Mouse (Mus musculus) yolk sac, embryonic 10.5 days (tissue): ENCODE results near the gene Arhgap40.

ENCODE experiments used
- DNase-seq: peaks from one replicate; pipeline ENCODE4 v3.0.0-alpha.2; 2017; ENCODE audit warnings: low spot score

The Arhgap40 gene

DNA sequence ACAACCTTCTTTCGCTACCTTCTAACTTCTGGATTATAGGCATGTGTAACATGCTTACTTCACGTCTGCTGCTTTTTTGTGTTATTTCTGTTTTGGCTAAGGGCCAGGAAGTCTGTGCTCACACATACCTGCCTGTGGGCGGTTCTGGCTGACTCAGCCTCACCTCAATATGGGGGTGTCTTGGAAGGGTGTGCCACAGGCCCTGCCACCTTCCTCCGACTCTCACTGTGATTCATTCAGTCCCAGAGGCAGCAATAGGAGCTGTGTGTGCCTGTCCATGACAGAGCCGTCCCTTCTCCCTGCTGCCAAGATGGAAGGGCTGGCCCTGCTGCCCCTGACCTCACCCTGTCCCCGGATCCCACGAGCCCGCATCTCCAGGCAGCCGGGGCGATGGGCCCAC, at the start of gene Arhgap40:
Gene Arhgap40 (plus strand): TSS at position 269 of the 400 bp plus-strand sequence.
- no peak for DNase-seq

DNA sequence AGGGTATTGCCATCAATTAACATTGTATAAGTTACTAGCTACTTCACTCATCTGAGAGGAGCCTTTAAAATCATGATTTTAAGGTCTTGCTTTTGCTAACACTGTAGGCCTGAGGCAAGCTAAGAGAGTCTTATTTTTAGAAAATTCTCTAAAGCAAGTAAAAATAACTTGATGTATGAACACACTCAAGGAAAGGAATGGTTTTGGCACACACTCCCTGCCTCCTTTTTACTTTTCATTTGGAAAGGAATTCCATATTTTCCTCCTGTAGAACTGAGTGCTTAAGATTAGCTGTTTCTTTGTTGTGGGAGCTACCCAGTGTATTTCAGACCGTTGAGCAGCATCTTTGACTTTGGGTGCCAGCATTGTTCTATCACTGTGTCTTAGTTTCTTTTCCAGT, 38.4 kb upstream of the Arhgap40 start:
- DNase-seq: no peak

DNA sequence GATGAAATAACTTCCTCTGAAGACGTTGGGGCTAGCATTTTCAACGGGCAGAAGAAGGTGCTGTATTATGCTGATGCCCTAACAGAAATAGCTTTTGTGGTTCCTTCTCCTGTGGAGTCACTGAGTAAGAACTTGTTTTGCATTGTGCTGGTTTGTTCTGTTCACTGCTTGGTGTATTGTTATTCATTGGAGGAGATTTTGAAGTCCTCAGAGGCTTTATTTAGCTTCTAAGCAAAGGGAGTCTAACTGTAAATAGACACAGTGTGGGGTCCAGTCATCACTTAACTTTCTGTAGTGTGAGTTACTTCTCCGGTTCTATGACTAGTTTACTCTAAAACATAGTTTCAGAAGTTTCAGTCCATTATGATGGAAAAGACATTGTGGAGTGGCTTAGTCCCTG, 35.0 kb upstream of the Arhgap40 start:
- no peak for DNase-seq

DNA sequence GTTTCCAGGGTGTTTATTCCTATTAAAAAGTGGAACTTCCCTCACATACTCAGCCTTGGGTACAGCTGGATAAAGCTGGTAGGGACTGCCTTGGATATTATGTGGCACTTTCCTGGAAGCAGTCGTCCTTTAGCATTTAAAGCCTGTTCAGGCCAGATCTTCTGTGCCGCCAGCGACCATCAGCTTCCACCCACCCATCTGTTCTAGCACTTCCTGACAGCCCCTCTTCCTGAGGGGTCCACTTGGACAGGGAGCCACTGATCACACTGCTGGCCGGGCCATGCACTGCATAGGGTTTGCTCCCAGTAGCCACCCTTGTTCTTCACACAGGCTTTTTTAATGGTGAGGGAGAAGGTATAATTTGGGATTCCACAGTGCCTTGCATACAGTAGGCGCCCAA, 14.1 kb upstream of the Arhgap40 start:
- no peak for DNase-seq

GRCm38 (mm10) chr2:158501836-158502812, 10.5 kb upstream of the Arhgap40 start, which contains the start of gene Adig:
TSS of gene Adig (plus strand) at chr2:158502612.
- no peak for DNase-seq

GRCm38 (mm10) chr2:158503226-158503625, 9.4 kb upstream of the Arhgap40 start:
- DNase-seq: no peak

GRCm38 (mm10) chr2:158503671-158504070, 8.9 kb upstream of the Arhgap40 start:
- DNase-seq: no peak

DNA sequence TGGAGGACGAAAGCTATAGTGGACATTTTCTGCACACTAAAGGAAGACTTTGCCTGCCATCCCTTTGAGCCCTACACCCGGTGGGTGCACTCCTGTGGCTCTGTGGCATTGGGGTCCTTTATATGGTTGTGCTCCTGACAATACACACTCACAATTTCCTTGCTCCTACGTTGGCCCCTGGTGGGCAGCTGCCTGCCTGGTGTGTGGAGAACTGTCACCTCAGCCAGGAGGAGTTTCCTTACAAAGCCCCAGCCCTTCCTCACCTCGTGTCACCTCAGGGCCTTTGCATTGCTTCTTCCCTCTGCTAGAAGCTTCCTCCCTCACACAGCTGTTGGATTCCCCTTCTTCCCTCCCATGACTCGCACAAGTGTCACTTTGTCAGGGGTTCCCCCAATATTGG, 6.1 kb upstream of the Arhgap40 start:
- DNase-seq: no peak

- no peak for DNase-seq
Observed at GRCm38 (mm10) chr2:158507046-158507445, 5.5 kb upstream of the Arhgap40 start.

GRCm38 (mm10) chr2:158510665-158511064, 1.9 kb upstream of the Arhgap40 start:
- no peak for DNase-seq

- no peak for DNase-seq
Observed at GRCm38 (mm10) chr2:158513821-158514336, 1.3 kb downstream of the Arhgap40 start.

GRCm38 (mm10) chr2:158518583-158518982, 6.0 kb downstream of the Arhgap40 start:
- no peak for DNase-seq

DNA sequence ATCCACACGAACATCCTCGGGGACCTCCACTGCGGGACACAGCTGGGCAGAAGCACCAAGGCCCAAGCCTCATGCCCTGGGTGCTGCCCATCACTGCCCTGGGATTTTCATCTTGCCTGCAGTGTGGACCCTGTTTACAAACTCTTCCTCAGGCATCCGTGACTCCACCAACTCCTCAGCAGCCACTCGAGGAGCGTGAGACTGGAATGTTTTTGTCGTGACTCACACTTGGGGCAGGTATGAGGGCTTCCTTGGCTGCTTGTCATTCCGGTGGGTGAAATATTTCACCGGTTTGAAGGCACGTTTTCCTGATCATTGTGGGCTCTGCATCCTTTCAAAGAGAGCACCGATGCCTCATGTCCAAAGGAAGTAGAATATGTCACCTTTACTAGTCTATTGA, 6.5 kb downstream of the Arhgap40 start:
- no peak for DNase-seq

DNA sequence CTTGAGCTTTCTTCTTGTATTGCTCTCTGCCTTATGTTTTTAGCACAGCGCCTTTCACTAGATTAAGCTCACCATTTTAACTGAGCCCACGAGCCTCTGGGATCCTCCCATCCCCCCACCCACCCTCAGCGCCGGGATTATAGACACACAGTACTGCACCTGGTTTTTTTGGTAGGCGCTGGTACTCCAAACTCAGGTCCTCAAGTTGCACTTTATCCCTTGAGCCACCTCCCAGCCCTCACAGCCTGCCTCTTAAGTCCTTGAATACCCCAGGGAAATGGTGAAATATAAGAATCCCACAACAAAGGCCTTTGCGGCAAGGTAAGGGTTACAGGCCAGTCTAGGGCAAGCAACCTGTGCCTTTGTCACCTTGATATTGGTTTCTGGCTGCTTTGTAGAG, 7.2 kb downstream of the Arhgap40 start:
- DNase-seq: no peak

DNA sequence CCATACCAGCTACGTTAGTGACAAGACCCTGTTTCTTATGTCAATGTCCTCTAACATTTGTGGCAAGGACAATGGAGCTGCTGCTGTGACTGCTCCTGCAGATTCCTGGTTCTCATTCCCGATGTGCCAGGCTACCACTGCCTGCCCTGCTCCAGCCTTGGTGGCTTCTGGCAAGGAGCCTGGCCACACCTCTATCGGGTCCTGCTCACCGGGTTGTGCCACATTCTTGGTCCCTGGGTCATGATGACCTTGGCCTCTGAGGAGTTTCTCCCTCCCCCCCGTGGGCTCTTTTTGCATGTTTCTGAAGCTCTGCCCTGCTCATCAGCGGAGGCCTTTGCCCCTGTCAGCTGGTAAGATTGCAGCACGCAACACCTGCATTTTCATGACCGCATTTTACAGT, 10.5 kb downstream of the Arhgap40 start:
- no peak for DNase-seq

DNA sequence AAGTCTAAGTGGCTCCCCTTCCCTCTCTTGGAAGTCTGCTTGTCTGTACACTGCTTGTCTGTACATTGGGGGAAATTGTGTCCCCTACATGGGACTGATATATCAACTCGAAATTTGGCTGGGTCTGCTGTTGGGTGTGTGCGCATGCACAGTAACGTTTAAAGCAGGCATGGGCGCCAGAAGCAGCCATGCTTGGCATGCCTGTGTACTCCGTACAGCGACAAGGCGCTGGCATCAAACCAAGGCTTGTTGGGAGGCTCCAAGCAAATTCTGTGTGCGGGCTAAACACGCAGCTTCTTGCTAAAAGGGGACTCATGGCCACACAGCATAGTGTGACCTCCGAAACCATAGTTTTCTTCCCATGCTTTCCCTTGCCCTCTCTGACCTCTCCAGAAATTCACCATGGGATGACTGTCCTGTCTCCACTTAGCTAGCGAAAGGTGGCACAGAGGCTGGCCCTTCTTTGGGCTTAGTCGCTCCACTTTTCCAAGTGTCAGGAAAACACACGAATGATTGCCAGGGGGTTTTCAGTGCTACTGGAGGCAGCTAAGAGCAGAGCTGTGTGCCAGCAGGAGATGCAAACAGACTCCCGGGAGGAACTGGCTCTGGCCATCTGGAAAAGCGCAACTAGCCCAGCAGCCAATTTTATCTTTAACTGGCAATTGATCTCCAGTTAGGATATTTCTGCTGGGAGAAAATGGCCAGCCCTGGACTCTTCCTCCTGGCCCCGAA, 11.7 kb downstream of the Arhgap40 start:
- no peak for DNase-seq

DNA sequence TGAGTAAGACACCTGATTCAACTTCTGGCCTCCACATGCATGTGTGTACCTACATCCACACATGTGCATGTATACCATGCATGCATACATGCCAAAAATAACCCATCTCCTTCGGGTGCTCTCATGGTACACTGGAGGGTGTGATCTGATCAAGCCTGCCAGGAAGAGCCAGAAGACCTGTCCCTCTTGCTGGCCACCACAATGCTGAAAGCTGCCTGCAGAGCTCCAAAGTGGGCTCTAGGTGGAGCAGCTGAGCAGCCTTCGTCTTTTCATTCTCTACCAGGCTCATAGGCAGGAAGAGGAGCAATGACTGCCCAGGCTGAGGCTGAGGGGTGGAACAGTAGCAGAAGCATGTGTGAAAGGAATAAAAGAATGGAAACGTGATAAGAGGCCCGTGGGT, 21.5 kb downstream of the Arhgap40 start:
- peak; percentile 32 for DNase-seq

DNA sequence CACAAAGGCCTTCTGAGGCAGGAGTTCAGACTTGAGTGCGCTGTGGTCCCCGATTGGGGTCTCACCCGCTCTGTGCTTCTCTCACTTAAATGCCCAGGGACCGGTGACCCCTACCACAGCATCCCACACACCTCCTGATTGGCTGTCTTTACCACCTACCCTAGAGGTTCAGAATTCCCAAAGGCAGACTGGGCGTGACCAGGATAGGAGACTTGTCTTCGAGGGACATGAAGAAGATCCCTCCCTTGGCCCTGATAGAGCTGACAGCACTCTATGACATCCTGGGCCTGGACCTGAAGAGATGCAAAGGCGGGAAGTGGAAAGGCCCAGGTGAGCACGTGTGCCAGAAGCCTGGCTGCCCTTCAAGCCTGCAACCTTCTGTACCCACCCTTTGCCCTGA, 22.0 kb downstream of the Arhgap40 start:
- DNase-seq: no peak

DNA sequence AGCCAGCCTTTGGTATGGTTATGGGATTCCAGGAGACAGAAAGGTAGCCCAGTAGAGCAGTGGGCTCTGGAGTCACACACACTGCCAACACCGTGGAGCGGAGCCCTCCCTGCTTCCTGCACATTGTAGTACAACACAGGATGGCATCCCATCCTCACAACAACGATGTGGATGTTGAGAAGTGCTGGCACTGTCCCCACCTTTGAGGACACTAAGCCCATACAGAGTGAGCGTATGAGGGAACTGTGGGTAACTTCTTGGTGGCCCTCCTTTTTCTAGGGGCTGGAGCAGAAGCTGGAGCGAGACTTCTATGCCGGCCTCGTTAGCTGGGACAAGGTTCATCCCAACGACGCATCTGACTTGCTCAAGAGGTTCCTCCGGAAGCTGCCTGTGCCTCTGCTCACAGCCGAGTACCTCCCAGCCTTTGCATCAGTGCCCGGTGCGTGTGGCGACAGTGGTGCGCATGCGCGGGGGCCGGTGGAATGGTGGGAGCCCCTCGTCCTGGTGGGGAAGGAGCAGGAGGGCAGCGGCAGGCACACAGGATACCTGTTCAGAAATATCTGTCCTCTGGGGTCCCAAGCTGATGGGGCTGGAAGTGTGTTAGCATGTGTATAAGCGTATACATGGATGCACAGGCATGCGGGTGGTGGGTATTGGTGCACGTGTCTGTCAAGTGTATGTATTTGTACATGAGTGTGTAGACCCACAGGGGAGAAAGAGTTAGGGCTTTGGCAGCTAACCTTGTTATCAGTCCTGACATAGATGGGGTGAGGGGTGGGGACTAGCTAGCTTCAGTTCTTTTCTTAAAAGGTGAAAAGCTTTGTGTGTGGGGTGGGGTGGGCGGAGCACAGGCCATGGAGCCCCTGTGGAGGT, 27.1 kb downstream of the Arhgap40 start:
- no peak for DNase-seq

DNA sequence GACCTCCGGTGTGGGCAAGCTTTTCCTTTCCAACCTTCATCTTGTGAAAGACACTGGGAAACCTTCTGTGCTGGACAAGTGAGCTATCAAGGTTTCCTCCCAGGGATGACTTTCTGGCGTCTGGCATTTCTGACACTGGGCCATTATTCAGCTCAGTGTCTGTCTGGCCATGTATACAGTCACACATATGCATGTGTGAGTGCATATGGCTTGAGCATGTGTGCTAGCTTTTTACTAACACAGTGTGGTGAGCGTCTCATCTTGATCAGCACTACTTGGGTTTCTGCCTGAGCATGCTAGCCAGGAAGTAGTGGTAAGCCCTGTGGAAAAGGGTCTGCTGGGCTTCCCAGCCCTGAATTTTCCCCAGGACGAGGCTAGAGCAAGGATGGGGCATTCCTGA, 28.7 kb downstream of the Arhgap40 start:
- DNase-seq: no peak

DNA sequence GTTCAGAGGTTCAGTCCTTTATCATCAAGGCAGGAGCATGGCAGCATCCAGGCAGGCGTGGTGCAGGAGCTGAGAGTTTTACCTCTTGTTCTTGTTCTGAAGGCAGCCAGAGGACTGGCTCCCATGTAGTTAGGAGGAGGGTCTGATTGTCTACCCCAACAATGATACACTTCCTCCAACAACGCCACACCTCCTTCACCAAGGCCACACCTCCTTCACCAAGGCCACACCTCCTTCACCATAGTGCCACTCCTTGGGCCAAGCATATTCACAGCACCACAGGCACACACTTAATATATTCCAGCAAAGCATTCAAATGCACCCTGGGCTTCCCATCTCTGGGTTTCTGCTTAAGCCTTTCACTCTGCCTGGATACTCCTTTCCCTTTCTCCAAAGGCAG, 32.7 kb downstream of the Arhgap40 start:
- DNase-seq: no peak

- peak; percentile 63 for DNase-seq
Observed at GRCm38 (mm10) chr2:158546751-158547150, 34.2 kb downstream of the Arhgap40 start.
